Mouse (Mus musculus) left cerebral cortex, postnatal 36 days (tissue): ENCODE measurements around the gene Scamp2. TPM values are rescaled to one million over a fixed set of nuclear protein-coding genes. Genes with fewer than 3 reads are reported as not detected.

Source experiments
- DNase-seq, 2 experiments: peaks; one replicate each; pipeline ENCODE4 v3.0.0; 2021 to 2022; ENCODE audit warnings: low spot score in 2 of 2, mixed read lengths in 1 of 2
- intact Hi-C: fragments of 180-260 bp; cut with DNase I; formaldehyde crosslinking; loops from one replicate; pipeline ENCODE4 v1.15.1; 2025
- total RNA-seq, 2 experiments: library from RNA; stranded (reverse); gene quantifications; 2 replicates each; pipeline ENCODE4 v1.2.3; 2021

The Scamp2 gene
- total RNA-seq: 10 to 100 TPM; 18.2 to 24.2 TPM

DNA sequence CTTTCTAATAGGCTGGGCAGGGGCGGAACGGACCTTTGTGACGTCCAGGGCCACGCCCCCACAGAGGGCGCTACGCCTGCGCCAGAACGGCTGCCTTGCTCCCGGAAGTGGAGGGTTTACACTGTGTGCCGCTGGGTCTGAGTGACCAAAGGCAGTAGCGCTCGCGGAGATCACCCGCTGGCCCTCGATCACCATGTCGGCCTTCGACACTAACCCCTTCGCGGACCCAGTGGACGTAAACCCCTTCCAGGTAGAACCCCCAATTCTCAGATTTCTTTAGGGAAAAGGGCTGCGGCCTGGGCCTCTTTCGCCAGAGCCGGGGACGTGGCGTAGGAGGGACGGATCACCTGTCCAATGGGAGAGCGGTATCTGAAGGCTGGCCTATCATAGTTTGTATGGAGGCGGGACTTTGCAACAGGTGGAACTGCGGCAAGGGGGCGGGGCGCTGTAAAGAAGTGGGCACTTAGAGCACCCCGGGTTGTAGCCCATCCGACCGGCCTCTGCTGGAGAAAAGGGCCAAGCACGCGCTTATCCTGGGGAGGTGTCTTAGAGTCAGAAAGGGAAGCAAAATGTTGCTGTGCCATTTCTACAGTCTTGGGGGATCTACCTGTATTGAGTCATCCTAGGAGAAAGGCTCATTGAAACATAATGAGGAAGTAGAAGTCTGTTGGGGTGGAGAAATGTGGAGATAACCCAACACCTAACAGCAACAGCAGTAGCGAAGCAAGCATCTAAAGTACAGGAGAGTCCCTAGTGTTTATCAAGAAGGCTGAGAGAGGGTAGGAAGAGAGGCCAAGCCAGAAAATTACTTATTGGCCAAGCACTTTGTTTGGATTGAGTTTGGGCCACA, at the start of gene Scamp2:
Gene Scamp2 (plus strand): TSS at position 83 of the 850 bp plus-strand sequence.
- peak; percentile 96 to 97 for DNase-seq
- intact Hi-C loops: no loop called here

GRCm38 (mm10) chr9:57517113-57517512, 43.6 kb upstream of the Scamp2 start:
- intact Hi-C loops: loop anchor here (2.0 to 5.0 kb wide), 2 partner anchors 30 to 40 kb away; no protein-coding TSS in a partner anchor

DNA sequence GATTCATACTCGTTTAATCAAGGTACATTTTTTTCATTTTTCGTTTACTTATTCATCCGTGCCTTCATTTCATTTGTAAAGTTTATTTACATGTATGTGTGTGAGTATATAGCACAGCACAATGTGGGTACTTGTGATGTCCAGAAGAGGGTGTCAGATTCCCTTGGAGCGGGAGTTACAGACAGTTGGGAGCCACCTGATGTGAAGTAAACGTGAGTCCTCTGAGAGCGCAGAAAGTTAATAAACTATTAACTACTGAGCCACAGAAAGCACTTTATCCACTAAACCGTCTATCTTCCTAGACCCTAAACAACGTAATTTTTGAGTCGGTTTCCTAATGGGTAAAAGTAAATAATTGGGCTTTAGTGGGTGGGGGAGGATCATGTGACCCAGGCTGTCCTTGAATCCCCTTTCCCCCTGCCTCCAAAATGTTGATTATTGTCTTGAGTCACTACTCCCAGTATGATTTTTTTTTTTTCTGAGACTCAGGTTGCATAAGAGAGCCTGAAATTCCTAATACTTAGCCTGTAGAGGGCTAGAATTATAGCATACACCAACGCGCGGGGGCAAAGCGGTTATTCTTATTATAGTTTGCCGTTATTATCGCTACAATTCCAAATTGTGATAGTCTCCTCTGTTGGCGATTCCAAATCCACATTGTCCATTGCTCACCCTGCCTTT, 40.2 kb upstream of the Scamp2 start:
- no peak for DNase-seq
- intact Hi-C loops: loop anchor here (2.0 to 5.0 kb wide), 3 partner anchors 16 to 443 kb away; partner anchors contain the start of genes Rpp25 and Scamp5

More at GRCm38 (mm10) chr9:57517113-57517512, 43.6 kb upstream of the Scamp2 start:
- peak in 1 of 2 experiments; percentile 35 for DNase-seq

DNA sequence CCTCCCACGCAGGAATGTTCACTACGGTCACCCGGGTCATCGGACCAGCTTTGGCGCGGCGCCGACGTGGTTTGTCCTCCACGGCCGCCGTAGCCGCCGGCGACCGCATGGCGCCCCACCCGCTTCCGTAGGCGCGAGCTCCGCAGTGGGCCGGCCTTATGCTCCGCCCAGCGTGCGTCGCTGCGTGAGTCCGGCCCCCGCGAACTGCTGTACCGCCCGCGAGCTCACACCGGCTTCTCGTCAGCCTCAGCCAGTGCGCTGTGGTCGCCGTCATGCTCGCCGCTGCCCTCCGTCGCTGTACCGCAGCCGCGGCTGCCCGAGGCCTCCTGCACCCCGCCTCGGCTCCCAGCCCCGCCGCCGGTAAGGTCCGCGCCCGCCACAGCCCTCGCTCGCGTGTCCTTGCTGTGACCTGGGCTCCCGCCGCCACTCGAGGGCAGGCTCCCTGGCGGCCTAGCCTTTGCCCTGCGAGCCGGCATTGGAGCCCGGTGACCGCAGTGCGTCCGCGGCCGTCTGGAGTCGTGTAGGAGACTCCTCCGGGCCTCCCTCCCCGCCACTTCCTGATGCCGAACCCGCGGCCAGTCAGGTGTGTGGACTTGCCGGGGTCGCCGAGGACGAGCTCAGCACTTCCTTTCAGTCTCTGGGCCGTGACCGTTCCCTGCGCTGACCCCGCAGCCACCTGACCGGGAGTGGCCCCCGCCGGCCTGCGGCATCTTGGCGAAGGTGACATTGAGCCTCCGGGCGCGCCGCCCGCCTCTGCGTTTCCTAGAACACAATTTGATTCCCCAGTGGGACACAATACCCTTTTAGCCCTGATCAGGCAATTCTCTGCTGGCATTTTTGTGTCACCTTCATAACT, 39.5 kb upstream of the Scamp2 start, which contains the start of gene Cox5a:
Gene Cox5a (plus strand): TSS at position 219 of the 856 bp plus-strand sequence.
- DNase-seq: peak; percentile 93 to 95
- intact Hi-C loops: loop anchor here (2.0 to 5.0 kb wide), 3 partner anchors 16 to 444 kb away; partner anchors contain the start of genes Rpp25 and Scamp5

DNA sequence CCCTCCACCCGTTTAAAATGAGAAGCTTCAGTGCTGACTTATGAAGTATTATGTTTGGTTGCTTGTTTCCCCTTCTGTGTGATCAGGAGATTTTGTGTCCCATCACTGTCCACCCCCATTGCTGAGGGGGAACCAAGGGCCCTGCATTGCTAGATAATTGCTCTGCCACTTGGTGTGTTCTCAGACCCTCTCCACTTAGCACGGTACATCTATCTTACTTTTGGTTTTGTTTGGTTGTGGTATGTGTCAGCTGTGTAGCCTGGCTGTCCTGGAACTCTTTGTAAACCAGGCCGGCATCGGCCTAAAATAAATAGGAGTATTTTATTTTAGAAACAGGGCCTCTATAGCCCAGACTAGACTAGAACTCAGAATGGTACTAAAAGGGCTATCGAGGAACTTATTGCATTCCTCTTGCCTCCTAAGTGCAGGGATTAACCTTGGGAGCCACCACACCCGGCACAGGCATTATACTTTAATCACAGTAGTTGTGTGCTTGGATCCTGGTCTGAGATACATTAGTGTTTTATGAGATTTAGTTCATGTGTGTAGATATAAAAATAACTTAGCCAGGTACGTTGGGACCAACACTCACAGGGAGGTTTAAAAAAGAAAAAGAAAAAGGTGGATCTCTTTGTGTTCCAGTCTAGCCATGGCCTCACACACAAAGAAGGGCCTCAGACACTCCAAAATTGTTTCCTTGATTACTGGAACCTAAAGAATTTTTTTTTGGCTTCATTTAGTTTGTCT, 38.5 kb upstream of the Scamp2 start:
- no peak for DNase-seq
- intact Hi-C loops: loop anchor here (5.0 kb wide), 2 partner anchors 55 to 445 kb away; partner anchors contain the start of gene Scamp5

GRCm38 (mm10) chr9:57522861-57523246, 37.9 kb upstream of the Scamp2 start:
- intact Hi-C loops: loop anchor here (5.0 kb wide), 2 partner anchors 56 to 446 kb away; partner anchors contain the start of gene Scamp5

DNA sequence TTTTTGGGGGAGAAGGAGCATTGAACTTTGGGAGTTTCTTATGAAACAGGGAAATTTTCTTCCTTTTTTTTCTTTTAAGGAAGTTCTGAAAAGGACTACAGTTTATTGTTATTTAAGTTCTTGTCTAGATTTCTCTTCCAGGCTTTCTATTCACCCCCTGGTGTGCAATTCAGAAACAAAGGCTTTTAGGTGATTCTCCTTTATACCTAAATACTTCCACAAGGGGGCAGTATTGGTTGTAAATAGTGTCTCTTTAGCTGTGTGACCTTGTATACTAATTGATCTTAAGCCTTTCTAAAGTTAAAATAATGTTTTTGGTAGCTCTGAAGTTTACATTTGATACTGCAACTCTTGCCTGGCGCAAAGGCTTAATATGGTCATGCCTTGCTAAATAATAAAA, 37.0 kb upstream of the Scamp2 start:
- DNase-seq: no peak
- intact Hi-C loops: loop anchor here (5.0 kb wide), 2 partner anchors 56 to 446 kb away; partner anchors contain the start of gene Scamp5

More at GRCm38 (mm10) chr9:57522861-57523246, 37.9 kb upstream of the Scamp2 start:
- no peak for DNase-seq

- intact Hi-C loops: loop anchor here (5.0 kb wide), 2 partner anchors 57 to 447 kb away; partner anchors contain the start of gene Scamp5
- DNase-seq: no peak
These were observed 36.3 kb upstream of the Scamp2 start for GRCm38 (mm10) chr9:57524439-57524838.

GRCm38 (mm10) chr9:57525516-57525915, 35.2 kb upstream of the Scamp2 start:
- intact Hi-C loops: no loop called here
- DNase-seq: no peak

DNA sequence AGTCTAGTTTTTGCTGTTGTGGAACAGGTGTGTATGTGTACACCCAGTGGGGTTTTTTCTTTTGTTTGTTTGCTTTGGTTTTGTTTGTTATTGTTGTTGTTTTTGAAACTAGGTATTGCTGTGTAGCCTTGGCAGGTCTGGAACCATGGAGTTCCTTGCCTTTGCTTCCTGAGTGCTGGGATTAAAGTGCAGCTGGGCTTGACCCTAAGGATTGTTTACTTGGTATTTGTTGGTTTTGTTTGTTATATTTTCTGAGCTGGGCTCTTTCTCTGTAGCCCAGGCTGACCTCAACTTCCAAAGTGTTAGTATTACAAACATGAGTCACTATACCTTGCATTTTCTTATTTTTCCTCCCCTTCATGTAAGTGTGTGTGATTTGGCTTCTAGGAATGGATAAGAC, 34.3 kb upstream of the Scamp2 start:
- intact Hi-C loops: no loop called here
- no peak for DNase-seq

GRCm38 (mm10) chr9:57531946-57532345, 28.8 kb upstream of the Scamp2 start:
- DNase-seq: no peak
- intact Hi-C loops: no loop called here

DNA sequence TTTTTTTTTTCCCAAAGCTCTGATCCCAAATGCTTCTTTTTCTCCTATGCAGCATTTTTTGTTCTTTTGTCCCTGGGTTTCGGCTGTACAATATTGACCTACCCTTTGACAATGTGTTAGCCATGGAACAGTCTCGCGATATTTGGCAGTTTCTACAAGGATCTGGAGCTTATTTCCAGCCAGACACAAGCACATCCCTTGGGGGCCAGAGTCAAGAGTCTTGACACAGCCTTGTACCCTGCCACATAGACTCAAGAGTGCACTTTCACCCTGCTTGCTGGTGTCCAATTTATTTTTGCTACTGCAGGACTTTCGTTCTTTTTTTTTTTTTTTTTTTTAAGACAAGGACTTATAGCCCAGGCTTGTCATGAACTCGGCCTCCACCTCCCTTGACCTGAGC, 24.4 kb upstream of the Scamp2 start:
- intact Hi-C loops: loop anchor here (5.0 kb wide), 1 partner anchor 211 kb away; no protein-coding TSS in a partner anchor
- no peak for DNase-seq

- intact Hi-C loops: loop anchor here (5.0 kb wide), 1 partner anchor 210 kb away; no protein-coding TSS in a partner anchor
- peak; percentile 93 for DNase-seq
These were observed 23.6 kb upstream of the Scamp2 start, which contains the start of gene Fam219b for GRCm38 (mm10) chr9:57537044-57537727. Gene Fam219b (plus strand): TSS chr9:57537528.

- intact Hi-C loops: loop anchor here (5.0 kb wide), 1 partner anchor 210 kb away; no protein-coding TSS in a partner anchor
- no peak for DNase-seq
These were observed 23.0 kb upstream of the Scamp2 start for GRCm38 (mm10) chr9:57537728-57538181.

DNA sequence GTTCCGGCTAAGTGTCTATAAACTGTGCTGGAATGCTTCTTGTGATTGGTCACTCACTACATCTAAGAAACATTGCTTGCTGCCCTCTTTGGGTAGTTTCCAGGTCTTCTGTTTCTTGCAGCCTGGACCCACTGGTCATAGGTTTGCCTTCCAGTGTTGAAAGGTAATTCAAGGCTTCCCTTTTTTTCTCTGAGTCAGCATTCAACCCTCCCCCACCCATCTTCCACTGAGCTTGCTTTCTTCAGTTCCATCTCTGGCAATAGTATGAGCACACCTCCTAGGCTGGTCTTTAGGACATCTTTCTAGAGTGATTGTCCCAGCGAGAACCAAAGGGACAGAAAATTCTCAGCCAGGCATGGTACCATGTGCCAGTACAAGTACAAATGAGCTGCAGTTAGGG, 21.2 kb upstream of the Scamp2 start:
- no peak for DNase-seq
- intact Hi-C loops: loop anchor here (5.0 kb wide), 1 partner anchor 208 kb away; no protein-coding TSS in a partner anchor

DNA sequence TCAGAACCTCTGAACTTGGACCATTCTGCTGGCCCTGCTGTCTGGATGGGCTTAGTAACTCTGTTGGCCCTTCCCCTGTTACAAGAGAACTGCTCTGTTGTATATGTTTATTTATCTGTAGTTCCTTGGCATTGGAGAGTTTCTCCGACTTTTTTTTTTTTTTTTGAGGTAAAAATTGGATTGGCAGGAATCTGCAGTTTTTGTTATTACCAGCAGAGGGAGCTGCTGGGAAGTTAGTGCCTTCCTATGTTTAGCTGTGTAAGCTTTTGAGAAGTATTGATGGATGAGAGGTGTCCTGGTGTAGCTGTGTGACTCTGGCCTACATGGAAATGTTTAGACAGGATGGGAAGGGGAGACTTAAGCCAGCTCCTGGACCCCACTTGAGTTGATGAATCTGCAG, 19.4 kb upstream of the Scamp2 start:
- intact Hi-C loops: loop anchor here (5.0 kb wide), 1 partner anchor 116 kb away; no protein-coding TSS in a partner anchor
- peak in 1 of 2 experiments; percentile 31 for DNase-seq

DNA sequence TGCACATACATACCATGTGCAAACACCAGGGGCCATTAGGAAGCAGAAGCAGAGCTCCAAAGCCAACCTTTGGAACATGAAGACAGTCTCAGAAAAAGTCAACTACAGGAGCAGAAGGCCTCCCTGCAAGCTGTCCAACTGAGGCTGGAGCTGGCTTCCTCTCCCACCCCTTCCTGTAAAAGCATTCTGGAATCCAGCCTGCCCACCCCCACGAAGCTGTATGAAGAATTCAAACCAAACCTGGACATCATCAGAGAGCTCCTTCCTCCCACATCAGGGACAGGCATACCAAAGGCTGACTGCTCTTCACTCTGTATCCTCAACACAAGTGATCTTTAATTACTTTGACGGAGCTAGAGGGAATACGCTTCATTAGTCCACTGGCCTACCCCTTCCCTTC, 16.8 kb upstream of the Scamp2 start:
- intact Hi-C loops: loop anchor here (5.0 kb wide), 1 partner anchor 113 kb away; no protein-coding TSS in a partner anchor
- DNase-seq: no peak
